Mouse (Mus musculus): ENCODE results near the gene Gbf1.
A peak's percentile ranks its signal among the peaks of the same experiment; 100 is the strongest.
"Not testable (repeated sequence)": the region's sequence is repeated elsewhere in the genome, so short reads cannot be mapped to it uniquely, and the experiment has no call there.

The Gbf1 gene

GRCm38 (mm10) chr19:46152127-46152803 lies at the start of gene Gbf1:
Gene Gbf1 (plus strand): TSS chr19:46152509.
- DNase-seq, result peak; percentile 98

- DNase-seq, result no peak
These were observed 48.7 kb upstream of the Gbf1 start for GRCm38 (mm10) chr19:46103437-46104186.

- no peak for DNase-seq
These were observed 48.1 kb upstream of the Gbf1 start for GRCm38 (mm10) chr19:46104187-46104557.

- peak; percentile 20 for DNase-seq
These were observed 42.1 kb upstream of the Gbf1 start for GRCm38 (mm10) chr19:46110214-46110613.

GRCm38 (mm10) chr19:46110781-46111180 lies 41.5 kb upstream of the Gbf1 start:
- DNase-seq, result no peak

GRCm38 (mm10) chr19:46114617-46115016 lies 37.7 kb upstream of the Gbf1 start:
- DNase-seq, result no peak

- no peak for DNase-seq
These were observed 32.9 kb upstream of the Gbf1 start for GRCm38 (mm10) chr19:46119458-46119857.

GRCm38 (mm10) chr19:46120872-46121271 lies 31.4 kb upstream of the Gbf1 start:
- no peak for DNase-seq

- DNase-seq, result no peak
These were observed 28.4 kb upstream of the Gbf1 start for GRCm38 (mm10) chr19:46123876-46124275.

- no peak for DNase-seq
These were observed 27.7 kb upstream of the Gbf1 start for GRCm38 (mm10) chr19:46124651-46125050.

- no peak for DNase-seq
These were observed 26.0 kb upstream of the Gbf1 start for GRCm38 (mm10) chr19:46126301-46126700.

- DNase-seq, result not testable (repeated sequence)
These were observed 22.6 kb upstream of the Gbf1 start for GRCm38 (mm10) chr19:46129737-46130136.

GRCm38 (mm10) chr19:46131283-46131682 lies 21.0 kb upstream of the Gbf1 start:
- DNase-seq, result no peak

- peak; percentile 56 for DNase-seq
These were observed 20.4 kb upstream of the Gbf1 start, which contains the start of gene Elovl3 for GRCm38 (mm10) chr19:46131694-46132525. Gene Elovl3 (plus strand): TSS chr19:46131897.

- no peak for DNase-seq
These were observed 19.7 kb upstream of the Gbf1 start for GRCm38 (mm10) chr19:46132577-46132976.

- peak; percentile 95 for DNase-seq
These were observed 17.0 kb upstream of the Gbf1 start for GRCm38 (mm10) chr19:46135297-46135696.

- DNase-seq, result peak; percentile 76
These were observed 16.3 kb upstream of the Gbf1 start for GRCm38 (mm10) chr19:46135789-46136638.

- DNase-seq, result peak; percentile 80
These were observed 15.4 kb upstream of the Gbf1 start for GRCm38 (mm10) chr19:46136639-46137580.

- no peak for DNase-seq
These were observed 12.0 kb upstream of the Gbf1 start for GRCm38 (mm10) chr19:46140324-46140723.

- DNase-seq, result no peak
These were observed 11.2 kb upstream of the Gbf1 start for GRCm38 (mm10) chr19:46141091-46141490.
